Mouse (Mus musculus): ENCODE measurements around the gene Plekha4. TPM values are rescaled to one million over a fixed set of nuclear protein-coding genes. Genes with fewer than 3 reads are reported as not detected.

The Plekha4 gene
- polyA plus RNA-seq, 1 experiment: 4.6 TPM

- Histone ChIP-seq H3K27ac (ENCODE audit: insufficient read depth, low read depth, low read length) (no peak overlapping the region), H3K4me3 (ENCODE audit: insufficient read depth, low read depth, low read length) (no peak overlapping the region), H3K4me1 (ENCODE audit: control insufficient read depth, insufficient read depth, low read length) (no peaks in the 10 kb centered on the region; the same call in 1 of the 2 replicates), H3K27me3 (replicated peaks; ENCODE audit: control insufficient read depth, insufficient read depth, low read length) (no peaks in the 10 kb centered on the region), H3K36me3 (ENCODE audit: control insufficient read depth, insufficient read depth, low read length) (no peaks in the 10 kb centered on the region; the same call in 1 of the 2 replicates)
- 73% methylated on average over 7 of the region's 7 CpGs for WGBS
- TF ChIP-seq CTCF (conservative IDR thresholded peaks at IDR 0.05; ENCODE audit: insufficient read depth, insufficient read length, low read depth, low read length): no peak
- no peak for TF ChIP-seq POLR2A (IDR thresholded peaks at IDR 0.05; ENCODE audit: low read depth, low read length)
- no peak for DNase-seq
These were observed 65.8 kb downstream of the Plekha4 start for GRCm38 (mm10) chr7:45591880-45592279.

GRCm38 (mm10) chr7:45593118-45593815 lies 67.1 kb downstream of the Plekha4 start:
- no peak for TF ChIP-seq POLR2A (IDR thresholded peaks at IDR 0.05; ENCODE audit: low read depth, low read length)
- peak; percentile 92 for TF ChIP-seq CTCF (conservative IDR thresholded peaks at IDR 0.05; ENCODE audit: insufficient read depth, insufficient read length, low read depth, low read length)
- H3K36me3 ChIP-seq (ENCODE audit: control insufficient read depth, insufficient read depth, low read length): no peaks in the 10 kb centered on the region
- no peaks in the 10 kb centered on the region for H3K27me3 ChIP-seq (replicated peaks; ENCODE audit: control insufficient read depth, insufficient read depth, low read length)
- no peak overlapping the region for H3K4me3 ChIP-seq (ENCODE audit: insufficient read depth, low read depth, low read length)
- H3K27ac ChIP-seq (ENCODE audit: insufficient read depth, low read depth, low read length): no peak overlapping the region
- 11% methylated on average over 10 of the region's 10 CpGs for WGBS
- peak; percentile 85 for DNase-seq
- peaks cover 4% of the 10 kb centered on the region; the same call in 1 of the 2 replicates for H3K4me1 ChIP-seq (ENCODE audit: control insufficient read depth, insufficient read depth, low read length)

GRCm38 (mm10) chr7:45595176-45595575 lies 69.0 kb downstream of the Plekha4 start:
- Histone ChIP-seq H3K4me1 (ENCODE audit: control insufficient read depth, insufficient read depth, low read length) (0 out of 2 replicates have a peak, but pooled peaks cover 4% of the 10 kb centered on the region), H3K27ac (ENCODE audit: insufficient read depth, low read depth, low read length) (no peak overlapping the region), H3K27me3 (replicated peaks; ENCODE audit: control insufficient read depth, insufficient read depth, low read length) (no peaks in the 10 kb centered on the region), H3K4me3 (ENCODE audit: insufficient read depth, low read depth, low read length) (no peak overlapping the region), H3K36me3 (ENCODE audit: control insufficient read depth, insufficient read depth, low read length) (no peaks in the 10 kb centered on the region)
- TF ChIP-seq CTCF (conservative IDR thresholded peaks at IDR 0.05; ENCODE audit: insufficient read depth, insufficient read length, low read depth, low read length): no peak
- TF ChIP-seq POLR2A (IDR thresholded peaks at IDR 0.05; ENCODE audit: low read depth, low read length): no peak
- 91% methylated on average over 4 of the region's 4 CpGs for WGBS
- DNase-seq: no peak

GRCm38 (mm10) chr7:45596107-45596506 lies 70.0 kb downstream of the Plekha4 start:
- 0 out of 2 replicates have a peak, but pooled peaks cover 4% of the 10 kb centered on the region for H3K4me1 ChIP-seq (ENCODE audit: control insufficient read depth, insufficient read depth, low read length)
- no peaks in the 10 kb centered on the region for H3K27me3 ChIP-seq (replicated peaks; ENCODE audit: control insufficient read depth, insufficient read depth, low read length)

GRCm38 (mm10) chr7:45597013-45597412 lies 70.9 kb downstream of the Plekha4 start:
- WGBS: 84% methylated on average over 5 of the region's 5 CpGs
- TF ChIP-seq POLR2A (IDR thresholded peaks at IDR 0.05; ENCODE audit: low read depth, low read length): no peak
- no peak for TF ChIP-seq CTCF (conservative IDR thresholded peaks at IDR 0.05; ENCODE audit: insufficient read depth, insufficient read length, low read depth, low read length)
- Histone ChIP-seq H3K27me3 (replicated peaks; ENCODE audit: control insufficient read depth, insufficient read depth, low read length) (no peaks in the 10 kb centered on the region), H3K27ac (ENCODE audit: insufficient read depth, low read depth, low read length) (no peak overlapping the region), H3K4me1 (ENCODE audit: control insufficient read depth, insufficient read depth, low read length) (0 out of 2 replicates have a peak, but pooled peaks cover 4% of the 10 kb centered on the region), H3K36me3 (ENCODE audit: control insufficient read depth, insufficient read depth, low read length) (no peaks in the 10 kb centered on the region), H3K4me3 (ENCODE audit: insufficient read depth, low read depth, low read length) (no peak overlapping the region)
- no peak for DNase-seq

More at GRCm38 (mm10) chr7:45596107-45596506, 70.0 kb downstream of the Plekha4 start:
- H3K27ac ChIP-seq (ENCODE audit: insufficient read depth, low read depth, low read length): no peak overlapping the region
- H3K36me3 ChIP-seq (ENCODE audit: control insufficient read depth, insufficient read depth, low read length): no peaks in the 10 kb centered on the region
- TF ChIP-seq CTCF (conservative IDR thresholded peaks at IDR 0.05; ENCODE audit: insufficient read depth, insufficient read length, low read depth, low read length) (no peak), POLR2A (IDR thresholded peaks at IDR 0.05; ENCODE audit: low read depth, low read length) (no peak)
- 96% methylated on average over 1 of the region's 1 CpGs for WGBS
- no peak for DNase-seq
- H3K4me3 ChIP-seq (ENCODE audit: insufficient read depth, low read depth, low read length): no peak overlapping the region

GRCm38 (mm10) chr7:45597527-45597926 lies 71.4 kb downstream of the Plekha4 start:
- Histone ChIP-seq H3K27me3 (replicated peaks; ENCODE audit: control insufficient read depth, insufficient read depth, low read length) (no peaks in the 10 kb centered on the region), H3K27ac (ENCODE audit: insufficient read depth, low read depth, low read length) (no peak overlapping the region), H3K4me1 (ENCODE audit: control insufficient read depth, insufficient read depth, low read length) (0 out of 2 replicates have a peak, but pooled peaks cover 4% of the 10 kb centered on the region), H3K4me3 (ENCODE audit: insufficient read depth, low read depth, low read length) (no peak overlapping the region), H3K36me3 (ENCODE audit: control insufficient read depth, insufficient read depth, low read length) (no peaks in the 10 kb centered on the region)
- 69% methylated on average over 6 of the region's 6 CpGs for WGBS
- no peak for TF ChIP-seq CTCF (conservative IDR thresholded peaks at IDR 0.05; ENCODE audit: insufficient read depth, insufficient read length, low read depth, low read length)
- no peak for TF ChIP-seq POLR2A (IDR thresholded peaks at IDR 0.05; ENCODE audit: low read depth, low read length)
- peak; percentile 88 for DNase-seq

All from kidney, adult 2 months (tissue).